Mouse (Mus musculus): Measurements from ENCODE around the gene Gm5089.
"Not testable (repeated sequence)": the region's sequence is repeated elsewhere in the genome, so short reads cannot be mapped to it uniquely, and the experiment has no call there.

Gm5089 gene

GRCm38 (mm10) chr14:122463734-122464341 lies 12.9 kb upstream of the Gm5089 start:
- not testable (repeated sequence) for DNase-seq (ENCODE audit: low spot score in 2 of 2)

GRCm38 (mm10) chr14:122463080-122463691 lies 12.3 kb upstream of the Gm5089 start:
- DNase-seq (ENCODE audit: low spot score in 2 of 2): no peak

GRCm38 (mm10) chr14:122462689-122463079 lies 11.8 kb upstream of the Gm5089 start:
- DNase-seq (ENCODE audit: low spot score in 2 of 2): no peak

- DNase-seq (ENCODE audit: low spot score in 2 of 2): no peak
These were observed 11.1 kb upstream of the Gm5089 start for GRCm38 (mm10) chr14:122461966-122462365.

- DNase-seq (ENCODE audit: low spot score in 2 of 2): no peak
These were observed 10.6 kb upstream of the Gm5089 start for GRCm38 (mm10) chr14:122461500-122461899.

- DNase-seq (ENCODE audit: low spot score in 2 of 2): no peak
These were observed 9.3 kb upstream of the Gm5089 start for GRCm38 (mm10) chr14:122460226-122460625.

GRCm38 (mm10) chr14:122459776-122460175 lies 8.9 kb upstream of the Gm5089 start:
- DNase-seq (ENCODE audit: low spot score in 2 of 2): no peak

GRCm38 (mm10) chr14:122459332-122459731 lies 8.4 kb upstream of the Gm5089 start:
- not testable (repeated sequence) for DNase-seq (ENCODE audit: low spot score in 2 of 2)

- no peak for DNase-seq (ENCODE audit: low spot score in 2 of 2)
These were observed 4.6 kb upstream of the Gm5089 start for GRCm38 (mm10) chr14:122455562-122455958.

GRCm38 (mm10) chr14:122454901-122455561 lies 4.1 kb upstream of the Gm5089 start:
- DNase-seq (ENCODE audit: low spot score in 2 of 2): no peak

- DNase-seq (ENCODE audit: low spot score in 2 of 2): no peak
These were observed 3.3 kb upstream of the Gm5089 start for GRCm38 (mm10) chr14:122453996-122454738.

- no peak for DNase-seq (ENCODE audit: low spot score in 2 of 2)
These were observed 2.6 kb upstream of the Gm5089 start for GRCm38 (mm10) chr14:122453388-122453995.

GRCm38 (mm10) chr14:122452701-122453387 lies 1.9 kb upstream of the Gm5089 start:
- DNase-seq (ENCODE audit: low spot score in 2 of 2): no peak

GRCm38 (mm10) chr14:122451551-122452145 lies 733 bp upstream of the Gm5089 start:
- DNase-seq (ENCODE audit: low spot score in 2 of 2): no peak

- no peak for DNase-seq (ENCODE audit: low spot score in 2 of 2)
These were observed 1.1 kb downstream of the Gm5089 start for GRCm38 (mm10) chr14:122449601-122450495.

GRCm38 (mm10) chr14:122436850-122437249 lies 14.1 kb downstream of the Gm5089 start:
- no peak for DNase-seq (ENCODE audit: low spot score in 2 of 2)

- no peak for DNase-seq (ENCODE audit: low spot score in 2 of 2)
These were observed 16.9 kb downstream of the Gm5089 start for GRCm38 (mm10) chr14:122434039-122434438.

GRCm38 (mm10) chr14:122432558-122432957 lies 18.4 kb downstream of the Gm5089 start:
- DNase-seq (ENCODE audit: low spot score in 2 of 2): no peak

- DNase-seq (ENCODE audit: low spot score in 2 of 2): no peak
These were observed 23.3 kb downstream of the Gm5089 start for GRCm38 (mm10) chr14:122427654-122428053.

- DNase-seq (ENCODE audit: low spot score in 2 of 2): no peak
These were observed 23.7 kb downstream of the Gm5089 start for GRCm38 (mm10) chr14:122427204-122427560.

All from spleen, postnatal 4 days (tissue).